Mouse (Mus musculus) layer of hippocampus, adult 11-12 months (tissue): Measurements from ENCODE around the gene Slc24a3.

Experiments
- DNase-seq: peaks from one replicate; pipeline ENCODE4 v3.0.0; 2022; ENCODE audit warnings: low spot score

Gene Slc24a3

GRCm38 (mm10) chr2:145213587-145213986 is 46.0 kb downstream of the Slc24a3 start:
- DNase-seq, result no peak

GRCm38 (mm10) chr2:145214086-145214831 is 46.7 kb downstream of the Slc24a3 start:
- no peak for DNase-seq

- DNase-seq, result no peak
Observed at GRCm38 (mm10) chr2:145216580-145216979, 49.0 kb downstream of the Slc24a3 start.

- no peak for DNase-seq
Observed at GRCm38 (mm10) chr2:145217422-145217821, 49.9 kb downstream of the Slc24a3 start.

GRCm38 (mm10) chr2:145219246-145219645 is 51.7 kb downstream of the Slc24a3 start:
- no peak for DNase-seq

GRCm38 (mm10) chr2:145223646-145224045 is 56.1 kb downstream of the Slc24a3 start:
- no peak for DNase-seq

- peak; percentile 33 for DNase-seq
Observed at GRCm38 (mm10) chr2:145225640-145226039, 58.1 kb downstream of the Slc24a3 start.

GRCm38 (mm10) chr2:145226100-145226499 is 58.5 kb downstream of the Slc24a3 start:
- DNase-seq, result no peak

GRCm38 (mm10) chr2:145227351-145227750 is 59.8 kb downstream of the Slc24a3 start:
- no peak for DNase-seq

- no peak for DNase-seq
Observed at GRCm38 (mm10) chr2:145232764-145233484, 65.4 kb downstream of the Slc24a3 start.

GRCm38 (mm10) chr2:145233547-145234398 is 66.2 kb downstream of the Slc24a3 start:
- DNase-seq, result peak; percentile 79

- DNase-seq, result no peak
Observed at GRCm38 (mm10) chr2:145246384-145246783, 78.8 kb downstream of the Slc24a3 start.

- DNase-seq, result no peak
Observed at GRCm38 (mm10) chr2:145248185-145248584, 80.6 kb downstream of the Slc24a3 start.

- DNase-seq, result peak; percentile 24
Observed at GRCm38 (mm10) chr2:145257332-145257731, 89.8 kb downstream of the Slc24a3 start.

- DNase-seq, result no peak
Observed at GRCm38 (mm10) chr2:145257855-145258254, 90.3 kb downstream of the Slc24a3 start.

- DNase-seq, result no peak
Observed at GRCm38 (mm10) chr2:145260574-145260973, 93.0 kb downstream of the Slc24a3 start.

GRCm38 (mm10) chr2:145262153-145262552 is 94.6 kb downstream of the Slc24a3 start:
- DNase-seq, result no peak

GRCm38 (mm10) chr2:145266723-145267122 is 99.2 kb downstream of the Slc24a3 start:
- peak; percentile 17 for DNase-seq

- no peak for DNase-seq
Observed at GRCm38 (mm10) chr2:145268971-145269370, 101.4 kb downstream of the Slc24a3 start.

GRCm38 (mm10) chr2:145269410-145269809 is 101.9 kb downstream of the Slc24a3 start:
- DNase-seq, result no peak

- no peak for DNase-seq
Observed at GRCm38 (mm10) chr2:145274016-145274677, 106.6 kb downstream of the Slc24a3 start.

- DNase-seq, result no peak
Observed at GRCm38 (mm10) chr2:145279336-145279735, 111.8 kb downstream of the Slc24a3 start.
